Mouse (Mus musculus): Measurements from ENCODE around the gene Has1. TPM values are rescaled to one million over a fixed set of nuclear protein-coding genes. Genes with fewer than 3 reads are reported as not detected.

Gene Has1
- polyA plus RNA-seq (2012; rRNA removed): 0.45 and 0.58 TPM in 2 replicates

DNA sequence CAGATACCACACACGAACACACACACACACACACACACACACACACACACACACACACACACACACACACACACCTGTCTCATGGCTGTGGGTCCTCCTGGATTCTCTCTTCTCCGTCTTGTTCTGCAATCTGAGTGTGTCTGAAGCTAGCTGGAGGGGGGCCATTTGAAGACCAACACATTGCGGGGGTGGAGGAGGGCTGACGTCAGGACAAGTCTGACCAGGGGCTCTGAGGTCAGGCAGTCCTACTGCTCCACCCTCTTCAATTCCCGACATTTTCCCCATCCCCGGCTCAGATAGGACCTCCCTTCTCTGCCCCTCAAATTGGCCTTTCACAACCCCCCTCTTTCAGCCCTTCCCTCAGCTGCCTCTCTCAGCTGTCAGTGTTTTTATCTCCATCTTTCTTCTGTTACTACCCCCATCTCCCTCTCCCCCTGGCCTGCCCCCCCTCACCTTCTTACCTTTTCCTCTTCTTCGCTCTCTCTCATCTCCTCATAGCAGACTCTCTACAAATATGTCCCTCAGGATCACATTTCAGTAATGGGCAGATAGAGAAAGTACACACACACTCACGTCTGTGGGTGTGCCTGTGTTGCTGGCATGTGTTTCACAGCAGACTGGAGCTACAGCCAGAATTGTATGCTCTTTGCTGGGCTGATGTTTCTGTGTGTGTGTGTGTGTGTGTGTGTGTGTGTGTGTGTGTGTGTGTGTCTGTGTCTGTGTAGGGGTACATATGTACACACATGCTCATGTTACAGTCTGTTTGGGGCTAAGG lies at the start of gene Has1:
Has1 (minus strand) TSS at position 142 of the 775 bp plus-strand sequence.

DNA sequence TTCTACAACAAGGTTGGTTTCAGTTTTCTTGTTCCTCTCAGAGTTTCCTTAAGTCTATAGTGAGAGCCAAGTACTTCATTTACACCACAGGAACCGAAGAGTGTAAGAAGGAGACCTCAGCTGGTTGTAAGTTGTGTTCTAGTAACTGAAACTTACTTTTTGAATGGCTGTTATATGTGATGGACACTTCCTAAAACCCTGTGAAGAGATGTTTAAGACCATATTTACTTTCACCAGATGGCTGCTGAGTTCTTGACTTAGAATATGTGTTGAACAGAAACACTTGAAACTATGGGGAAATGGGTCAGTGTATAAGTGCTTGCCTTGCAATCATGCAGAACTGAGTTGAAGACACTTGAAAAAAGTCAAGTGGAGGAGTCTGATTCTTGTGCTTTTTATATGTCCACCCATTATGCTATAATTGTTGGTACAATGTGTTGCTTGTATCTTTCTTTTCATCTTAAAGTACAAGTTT lies 32.8 kb upstream of the Has1 start, which contains the start of the genes Fpr2 and Fpr3:
Fpr2 (plus strand) TSS at position 51 of the 475 bp plus-strand sequence.
Fpr3 (plus strand) TSS at position 79 of the 475 bp plus-strand sequence.

DNA sequence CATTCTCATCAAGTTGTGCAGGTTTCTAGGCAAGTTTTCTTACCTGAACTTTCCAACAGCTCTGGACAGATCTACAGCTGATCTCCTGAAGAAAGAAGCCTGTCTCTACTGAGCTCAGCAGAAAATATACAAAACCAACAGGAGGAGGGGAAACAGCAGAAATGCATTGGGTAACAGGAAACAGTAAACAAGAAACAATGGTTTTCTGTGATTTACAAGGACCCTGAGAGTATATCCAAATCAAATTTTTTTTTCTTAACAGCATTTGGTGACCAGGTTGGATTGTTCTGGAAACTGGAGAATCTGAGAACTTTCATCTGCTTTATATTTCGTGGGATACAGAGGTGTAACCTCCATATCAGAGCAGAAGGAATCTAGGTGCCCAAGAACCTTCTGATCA lies 28.8 kb upstream of the Has1 start, which contains the start of gene Fpr1:
Fpr1 (minus strand) TSS at position 101 of the 400 bp plus-strand sequence.

DNA sequence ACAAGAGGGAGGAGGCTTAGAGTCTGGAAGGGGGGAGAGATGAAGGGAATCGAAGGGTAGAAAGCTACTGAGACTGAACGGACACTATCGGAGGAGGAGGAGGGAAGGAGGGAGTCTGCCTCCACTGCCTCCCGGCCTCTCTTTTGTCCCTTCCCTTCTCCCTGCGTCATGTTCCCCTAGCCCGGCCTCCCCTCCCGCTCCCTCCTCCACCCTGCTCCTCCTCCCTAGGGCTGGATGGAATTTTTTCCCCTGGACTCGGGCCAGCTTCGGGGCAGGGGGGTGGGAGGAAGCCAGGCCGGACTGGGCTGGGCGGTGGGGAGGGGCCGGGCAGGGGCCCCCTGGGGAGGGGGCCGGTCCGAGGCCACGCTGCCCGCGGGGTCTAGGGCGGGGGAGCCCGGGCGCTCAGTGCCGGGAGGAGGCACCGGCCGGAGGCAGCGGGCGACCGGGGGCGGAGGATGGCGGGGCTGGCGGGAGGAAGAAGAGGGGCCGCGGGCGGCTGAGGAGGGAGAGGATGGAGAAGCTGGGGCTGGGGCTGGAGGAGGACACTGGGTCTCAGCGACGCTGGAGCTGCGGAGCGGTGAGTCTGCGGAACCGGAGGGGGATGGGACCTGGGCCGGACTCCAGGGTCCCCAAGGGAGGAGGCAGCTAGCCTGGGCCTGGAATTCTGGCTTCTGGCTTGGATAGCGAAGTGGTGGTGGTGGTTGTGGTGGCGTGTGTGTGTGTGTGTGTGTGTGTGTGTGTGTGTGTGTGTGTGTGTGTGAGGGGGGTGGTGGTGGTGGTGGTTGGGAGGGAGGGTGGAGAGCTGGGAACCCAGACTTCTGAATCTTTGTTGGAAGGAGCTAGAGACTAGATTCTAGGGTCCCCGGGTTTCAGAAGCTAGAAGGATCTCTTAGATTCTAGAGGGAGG lies 28.0 kb downstream of the Has1 start, which contains the start of gene Spaca6:
Spaca6 (plus strand) TSS at position 408 of the 907 bp plus-strand sequence.

Other genes with a start within 250 kb of the Has1 start
- 5.7 and 6.1 TPM in 2 replicates for gene Lnpep, start 230.2 kb downstream of the Has1 start, polyA plus RNA-seq (2012; rRNA removed)
- gene Vmn2r90, start 151.5 kb downstream of the Has1 start, polyA plus RNA-seq (2012; rRNA removed): not detected in 2 replicates
- gene Spaca6, start 28.0 kb downstream of the Has1 start, polyA plus RNA-seq (2012; rRNA removed): 13.5 and 14.3 TPM in 2 replicates
- gene Fpr1, start 28.7 kb upstream of the Has1 start, polyA plus RNA-seq (2012; rRNA removed): 0.14 and 0.19 TPM in 2 replicates
- 0.14 and 0.16 TPM in 2 replicates for gene Fpr2, start 32.6 kb upstream of the Has1 start, polyA plus RNA-seq (2012; rRNA removed)
- not detected in 2 replicates for gene Fpr3, start 32.6 kb upstream of the Has1 start, polyA plus RNA-seq (2012; rRNA removed)
- not detected in 2 replicates for gene Fpr-rs4, start 166.5 kb upstream of the Has1 start, polyA plus RNA-seq (2012; rRNA removed)
- gene Vmn2r124, start 194.2 kb upstream of the Has1 start, polyA plus RNA-seq (2012; rRNA removed): not detected in 2 replicates
- gene Vmn2r91, start 229.8 kb upstream of the Has1 start, polyA plus RNA-seq (2012; rRNA removed): not detected in 2 replicates

Data from colon, adult 2 months (tissue).